Mouse (Mus musculus): ENCODE results near the gene Cmtm6.
"Not testable (repeated sequence)": the region's sequence is repeated elsewhere in the genome, so short reads cannot be mapped to it uniquely, and the experiment has no call there.

Cmtm6 gene

GRCm38 (mm10) chr9:114731011-114731755, at the start of gene Cmtm6:
Gene Cmtm6, plus strand, starts transcription at chr9:114731116.
- peak; percentile 77 for ATAC-seq (ENCODE audit: insufficient number of reproducible peaks, low FRiP score, low TSS enrichment)

GRCm38 (mm10) chr9:114682193-114682592, 48.7 kb upstream of the Cmtm6 start:
- no peak for ATAC-seq (ENCODE audit: insufficient number of reproducible peaks, low FRiP score, low TSS enrichment)

GRCm38 (mm10) chr9:114686245-114686644, 44.7 kb upstream of the Cmtm6 start:
- no peak for ATAC-seq (ENCODE audit: insufficient number of reproducible peaks, low FRiP score, low TSS enrichment)

GRCm38 (mm10) chr9:114687639-114688038, 43.3 kb upstream of the Cmtm6 start:
- ATAC-seq (ENCODE audit: insufficient number of reproducible peaks, low FRiP score, low TSS enrichment): no peak

- ATAC-seq (ENCODE audit: insufficient number of reproducible peaks, low FRiP score, low TSS enrichment): peak; percentile 95
These were observed 42.5 kb upstream of the Cmtm6 start, which contains the start of gene Dync1li1 for GRCm38 (mm10) chr9:114688252-114688952. Gene Dync1li1, plus strand, starts transcription at chr9:114688790.

GRCm38 (mm10) chr9:114688953-114689407, 41.9 kb upstream of the Cmtm6 start:
- ATAC-seq (ENCODE audit: insufficient number of reproducible peaks, low FRiP score, low TSS enrichment): no peak

GRCm38 (mm10) chr9:114690119-114690601, 40.8 kb upstream of the Cmtm6 start:
- ATAC-seq (ENCODE audit: insufficient number of reproducible peaks, low FRiP score, low TSS enrichment): no peak

- no peak for ATAC-seq (ENCODE audit: insufficient number of reproducible peaks, low FRiP score, low TSS enrichment)
These were observed 39.8 kb upstream of the Cmtm6 start for GRCm38 (mm10) chr9:114691112-114691511.

GRCm38 (mm10) chr9:114695662-114696061, 35.3 kb upstream of the Cmtm6 start:
- not testable (repeated sequence) for ATAC-seq (ENCODE audit: insufficient number of reproducible peaks, low FRiP score, low TSS enrichment)

GRCm38 (mm10) chr9:114697072-114697471, 33.8 kb upstream of the Cmtm6 start:
- ATAC-seq (ENCODE audit: insufficient number of reproducible peaks, low FRiP score, low TSS enrichment): no peak

- ATAC-seq (ENCODE audit: insufficient number of reproducible peaks, low FRiP score, low TSS enrichment): no peak
These were observed 33.0 kb upstream of the Cmtm6 start for GRCm38 (mm10) chr9:114697926-114698325.

- no peak for ATAC-seq (ENCODE audit: insufficient number of reproducible peaks, low FRiP score, low TSS enrichment)
These were observed 31.7 kb upstream of the Cmtm6 start for GRCm38 (mm10) chr9:114699262-114699661.

GRCm38 (mm10) chr9:114699882-114700665, 30.8 kb upstream of the Cmtm6 start:
- ATAC-seq (ENCODE audit: insufficient number of reproducible peaks, low FRiP score, low TSS enrichment): no peak

GRCm38 (mm10) chr9:114701031-114701430, 29.9 kb upstream of the Cmtm6 start:
- no peak for ATAC-seq (ENCODE audit: insufficient number of reproducible peaks, low FRiP score, low TSS enrichment)

GRCm38 (mm10) chr9:114701921-114702320, 29.0 kb upstream of the Cmtm6 start:
- ATAC-seq (ENCODE audit: insufficient number of reproducible peaks, low FRiP score, low TSS enrichment): no peak

- no peak for ATAC-seq (ENCODE audit: insufficient number of reproducible peaks, low FRiP score, low TSS enrichment)
These were observed 23.1 kb upstream of the Cmtm6 start for GRCm38 (mm10) chr9:114707805-114708204.

GRCm38 (mm10) chr9:114710345-114710744, 20.6 kb upstream of the Cmtm6 start:
- no peak for ATAC-seq (ENCODE audit: insufficient number of reproducible peaks, low FRiP score, low TSS enrichment)

GRCm38 (mm10) chr9:114713481-114713880, 17.4 kb upstream of the Cmtm6 start:
- no peak for ATAC-seq (ENCODE audit: insufficient number of reproducible peaks, low FRiP score, low TSS enrichment)

- ATAC-seq (ENCODE audit: insufficient number of reproducible peaks, low FRiP score, low TSS enrichment): no peak
These were observed 14.1 kb upstream of the Cmtm6 start for GRCm38 (mm10) chr9:114716677-114717331.

- 0 out of 2 replicates have a peak, but pooled peaks have one; percentile 21 for ATAC-seq (ENCODE audit: insufficient number of reproducible peaks, low FRiP score, low TSS enrichment)
These were observed 3.6 kb upstream of the Cmtm6 start for GRCm38 (mm10) chr9:114727315-114727714.

All from cerebellum, adult (tissue).